Mouse (Mus musculus) hindlimb bud, embryonic 11.5 days (tissue): ENCODE measurements at regions not wholly inside any gene's neighbourhood (a gene's known extent, or its start where the extent isn't known, plus 50 kb on each side); places are given as distances from the start of the nearest gene placed in this dataset.

Source experiments
- DNase-seq: peaks from one replicate; pipeline ENCODE4 v3.0.0-alpha.2; 2012; ENCODE audit warnings: low read depth, low spot score; ENCODE audit errors: extremely low spot score

DNA sequence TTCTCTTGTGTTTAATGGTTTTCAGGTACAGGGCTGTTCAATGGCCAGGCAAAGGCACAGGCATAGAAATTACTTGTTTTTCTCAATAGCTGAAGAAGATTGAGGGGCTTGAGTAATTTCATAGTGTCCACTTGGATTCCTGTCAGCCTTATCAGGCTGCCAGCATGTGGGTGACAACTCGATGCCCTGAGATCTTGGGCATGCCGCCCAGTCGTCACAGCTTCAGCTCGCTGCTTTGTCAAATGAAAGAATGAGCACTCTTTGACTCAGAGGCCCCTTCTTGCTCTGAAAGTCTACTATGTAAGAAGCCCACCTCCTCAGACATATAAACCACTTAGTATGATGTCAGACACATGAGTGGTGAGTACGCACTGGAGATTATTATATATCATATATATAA, 272.6 kb downstream of the Rwdd3 start:
- DNase-seq, result no peak

DNA sequence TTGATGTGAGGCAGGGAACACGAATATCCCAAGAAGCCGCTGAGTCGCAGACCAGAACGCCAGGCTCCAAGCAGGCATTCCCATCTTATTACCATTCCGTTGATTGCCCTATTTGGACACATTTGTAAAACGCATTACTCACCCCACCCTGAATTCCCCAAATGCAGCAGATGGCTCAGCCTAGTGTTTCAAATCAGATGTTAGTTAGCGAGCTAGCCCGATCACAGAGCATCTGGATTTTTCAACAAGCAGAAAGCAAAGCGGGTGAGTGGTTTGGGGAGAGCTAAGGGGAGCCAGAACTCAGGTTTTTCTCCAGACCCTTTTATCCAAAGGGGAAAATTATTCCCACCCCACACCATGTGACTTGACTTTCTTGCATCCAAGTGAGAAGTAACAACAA, 273.2 kb downstream of the Rwdd3 start:
- no peak for DNase-seq

DNA sequence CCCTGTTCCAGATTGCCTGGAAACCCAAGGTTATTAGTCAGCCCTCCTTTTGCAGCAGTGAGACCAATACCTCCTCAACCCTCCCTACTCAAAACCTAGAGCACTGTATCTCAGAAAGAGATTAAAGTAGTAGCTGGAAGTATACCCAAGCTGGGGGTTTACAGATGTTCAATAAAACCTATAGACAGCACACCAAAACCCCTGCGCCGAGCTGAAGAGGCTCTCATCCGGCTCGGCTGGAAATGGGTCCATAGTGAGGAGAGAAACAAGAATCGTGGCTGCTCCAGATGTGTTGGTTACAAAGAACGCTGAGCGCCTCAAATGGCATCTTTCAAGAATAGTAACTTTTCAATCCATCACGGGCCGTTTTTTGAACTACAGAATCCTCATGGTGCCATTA, 273.7 kb downstream of the Rwdd3 start:
- DNase-seq, result no peak

DNA sequence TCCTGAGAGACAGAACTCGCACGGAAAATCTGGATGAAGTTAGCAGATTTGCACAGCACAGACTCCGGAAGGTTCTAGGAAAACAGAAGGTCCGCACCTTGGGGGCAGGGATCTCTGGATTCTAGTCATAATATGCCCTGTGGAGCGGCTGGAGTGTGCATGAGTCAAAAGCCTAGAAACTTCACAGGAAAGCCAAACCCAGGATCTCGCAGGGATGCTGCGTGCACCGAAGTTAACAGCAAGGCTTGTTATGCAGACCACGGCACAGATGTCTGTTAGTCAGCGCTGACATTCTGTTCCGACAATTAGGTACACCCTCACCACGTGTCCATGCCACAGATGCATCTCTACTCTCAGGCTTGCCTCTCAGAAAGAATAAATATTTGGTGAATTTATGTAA, 274.3 kb downstream of the Rwdd3 start:
- DNase-seq, result no peak

DNA sequence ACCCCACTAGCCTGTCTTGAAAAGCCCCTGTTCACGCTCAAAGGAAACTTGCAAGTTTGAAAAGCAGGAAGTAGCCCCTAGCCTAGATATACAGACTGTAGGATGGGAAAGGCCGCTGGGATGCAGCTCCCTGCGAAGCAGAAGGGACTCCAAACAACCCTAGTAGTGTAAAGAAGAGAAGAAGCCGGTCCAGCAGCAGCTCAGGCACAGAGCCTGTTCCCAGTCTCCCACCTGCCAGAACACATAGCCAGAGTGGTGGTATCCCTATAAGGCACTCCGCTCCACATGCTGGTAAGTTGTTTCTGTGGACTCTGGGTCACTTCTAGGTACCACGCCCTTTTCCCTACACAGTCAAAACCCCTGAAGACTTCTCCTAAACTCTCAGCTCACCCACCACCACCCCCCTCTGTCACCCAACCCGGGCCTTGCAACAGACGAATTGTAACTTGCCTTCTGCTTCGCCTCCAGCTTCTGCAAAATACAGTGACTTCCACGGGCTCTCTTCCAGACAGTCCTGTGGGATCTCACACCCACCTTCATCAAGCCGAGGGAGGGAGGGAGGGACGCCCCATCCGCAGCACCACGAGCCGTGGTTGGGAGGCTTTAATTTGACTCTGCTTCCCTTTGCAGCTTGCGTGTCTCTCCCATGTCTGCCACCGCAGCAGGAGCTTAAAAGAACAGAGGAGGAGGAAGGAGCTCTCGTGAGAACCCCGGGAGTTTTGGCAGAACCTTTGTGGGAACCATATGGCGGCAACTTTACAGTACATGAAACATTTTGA, 285.2 kb downstream of the Rwdd3 start:
- no peak for DNase-seq

DNA sequence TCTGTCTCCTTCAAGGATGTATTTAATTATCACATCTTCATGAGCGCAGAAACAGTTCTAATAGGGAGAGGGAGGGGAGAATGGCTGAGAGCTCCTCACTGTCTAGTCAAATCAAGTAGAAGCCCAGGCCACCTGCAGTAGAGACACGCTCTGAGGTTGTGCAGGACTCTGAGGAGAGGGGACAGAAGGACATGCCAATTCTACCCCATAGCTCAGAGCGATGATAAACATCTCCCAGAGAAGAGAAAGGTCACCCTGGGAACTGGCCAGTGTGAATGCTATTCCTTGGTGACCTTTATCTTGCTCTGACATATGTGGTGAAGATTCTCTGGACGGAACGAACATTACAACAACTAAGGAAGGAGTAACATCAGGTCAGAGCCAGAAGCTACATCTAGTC, 286.1 kb downstream of the Rwdd3 start:
- no peak for DNase-seq

DNA sequence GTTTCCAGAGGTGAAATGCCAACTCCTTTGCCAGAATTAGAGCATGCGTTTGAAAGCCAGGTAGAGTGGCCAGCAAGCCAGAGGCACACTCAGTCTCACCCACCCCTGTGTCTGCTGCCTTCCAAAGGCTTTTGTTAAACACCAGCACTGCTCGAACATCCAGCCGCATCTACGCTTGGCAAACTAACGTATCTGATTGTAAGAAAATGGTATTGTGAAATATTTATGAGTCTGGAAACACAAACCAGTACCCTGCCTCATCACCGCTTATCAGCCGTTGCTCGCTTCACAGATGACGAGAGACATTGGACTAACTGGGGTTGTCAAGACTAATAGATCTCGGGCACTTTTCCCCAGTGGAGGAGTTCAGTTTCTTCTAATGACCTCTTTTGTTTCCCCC, 287.3 kb downstream of the Rwdd3 start:
- DNase-seq, result no peak

DNA sequence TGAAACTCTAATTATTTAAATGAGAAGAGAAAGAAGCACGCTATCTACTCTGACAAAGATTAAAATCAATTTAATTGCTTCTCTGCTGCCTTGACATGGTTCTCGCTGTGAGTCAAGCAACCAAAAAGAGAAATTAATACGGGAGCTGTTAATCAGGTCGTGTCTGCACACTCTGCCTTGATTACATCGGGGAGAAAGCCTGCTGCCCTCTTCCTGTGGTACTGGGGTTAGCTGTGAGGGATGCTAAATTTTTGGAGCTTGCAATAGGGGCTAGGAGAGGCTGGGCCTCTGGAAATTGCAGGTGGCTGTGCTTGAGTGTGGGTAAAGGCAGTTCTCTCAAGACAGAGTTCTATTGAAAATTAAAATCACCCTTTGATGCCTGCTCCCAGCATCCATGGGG, 287.8 kb downstream of the Rwdd3 start:
- no peak for DNase-seq

DNA sequence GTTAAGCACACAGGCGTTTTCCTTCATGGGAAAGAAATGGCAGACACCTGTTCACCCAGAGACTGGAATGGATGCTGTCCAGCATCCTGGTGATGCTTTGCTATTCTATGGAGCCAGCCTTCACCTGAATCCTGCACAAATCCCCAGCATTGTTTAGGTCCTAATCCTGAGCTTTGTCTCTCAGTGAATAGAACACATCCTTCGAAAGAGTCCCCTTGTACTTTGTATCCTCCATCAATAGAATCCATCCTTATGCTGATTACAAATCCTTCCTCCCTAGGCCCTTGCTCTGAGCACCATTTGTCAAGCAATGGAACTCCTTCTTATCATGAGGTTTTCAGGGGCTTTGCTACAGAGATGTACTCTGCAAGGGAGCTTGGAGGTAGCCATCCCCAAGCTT, 292.1 kb downstream of the Rwdd3 start:
- no peak for DNase-seq

DNA sequence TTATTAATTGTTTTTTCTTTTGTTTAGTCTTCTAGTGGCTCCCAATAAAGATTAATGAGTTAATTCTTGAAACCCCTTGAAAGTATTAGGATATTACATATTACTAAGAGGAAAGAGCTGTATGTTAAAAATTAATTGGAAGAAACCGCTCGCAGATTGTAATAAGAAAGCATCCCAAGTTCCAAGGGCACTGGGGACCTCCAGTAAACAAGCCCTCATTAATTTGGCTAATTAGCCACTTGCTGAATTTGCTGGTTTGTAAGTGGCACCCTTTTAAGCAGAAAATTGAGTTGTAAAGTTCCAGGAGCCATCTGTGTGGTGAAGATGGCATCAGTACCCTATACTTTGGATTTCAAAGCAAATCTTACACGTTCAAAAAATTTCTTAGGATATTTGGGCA, 295.8 kb downstream of the Rwdd3 start:
- DNase-seq, result no peak

DNA sequence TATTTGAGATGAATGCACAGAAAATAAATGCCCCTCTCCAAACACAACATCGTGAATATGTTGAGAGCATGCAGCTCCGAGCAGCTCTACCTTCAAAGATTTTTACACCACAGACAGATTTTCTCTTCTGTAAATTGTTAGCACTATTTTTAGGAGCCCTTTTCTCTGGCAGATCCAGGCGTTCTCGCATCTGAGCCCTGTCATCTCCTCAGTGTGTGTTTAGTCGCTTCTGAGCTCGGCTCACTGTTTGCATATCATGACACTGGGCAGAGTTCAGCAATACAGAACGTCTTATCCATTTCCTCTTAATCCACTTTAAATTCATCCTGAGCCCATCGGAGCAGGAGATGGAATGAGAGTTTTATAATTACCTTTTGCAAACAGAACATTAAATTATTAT, 306.5 kb downstream of the Rwdd3 start:
- DNase-seq, result no peak

DNA sequence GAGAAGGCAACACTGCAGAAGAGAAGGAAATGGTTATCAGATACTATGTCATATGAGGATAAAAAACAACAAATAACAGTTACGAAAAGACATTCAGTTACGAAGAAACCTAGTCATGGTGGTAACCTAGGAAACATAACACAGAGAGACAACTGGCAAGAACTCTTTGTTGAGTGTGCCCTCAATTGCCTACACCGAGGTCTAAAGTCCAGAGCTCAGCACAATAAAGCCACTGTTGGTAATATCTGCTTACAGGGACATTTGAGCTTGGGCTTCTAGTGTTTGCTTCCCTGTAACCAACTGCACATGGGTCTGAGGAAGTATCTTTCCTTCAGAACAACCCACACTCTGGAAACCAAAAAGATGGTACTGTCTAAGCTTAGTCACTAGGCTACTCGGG, 309.9 kb downstream of the Rwdd3 start:
- DNase-seq, result no peak

DNA sequence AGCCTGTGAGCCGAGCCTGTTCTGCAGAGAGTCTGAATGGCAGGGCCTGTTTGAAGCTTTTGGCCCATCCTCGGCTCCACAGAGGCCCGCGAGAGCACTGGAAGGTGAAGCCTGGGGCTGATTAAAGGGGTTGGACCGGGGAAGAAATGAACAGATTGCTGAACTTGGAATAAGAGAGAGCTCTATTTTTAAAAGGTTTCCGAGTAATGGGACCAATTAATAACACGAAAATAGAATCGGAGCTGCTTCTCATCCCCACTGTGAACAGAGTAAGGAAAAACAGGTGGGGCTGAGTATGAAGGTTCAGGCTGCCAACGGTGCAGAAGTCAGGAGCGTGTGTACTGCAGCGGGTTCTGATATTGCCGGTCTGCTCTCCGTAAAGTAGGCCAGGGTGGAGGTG, 313.2 kb downstream of the Rwdd3 start:
- no peak for DNase-seq

DNA sequence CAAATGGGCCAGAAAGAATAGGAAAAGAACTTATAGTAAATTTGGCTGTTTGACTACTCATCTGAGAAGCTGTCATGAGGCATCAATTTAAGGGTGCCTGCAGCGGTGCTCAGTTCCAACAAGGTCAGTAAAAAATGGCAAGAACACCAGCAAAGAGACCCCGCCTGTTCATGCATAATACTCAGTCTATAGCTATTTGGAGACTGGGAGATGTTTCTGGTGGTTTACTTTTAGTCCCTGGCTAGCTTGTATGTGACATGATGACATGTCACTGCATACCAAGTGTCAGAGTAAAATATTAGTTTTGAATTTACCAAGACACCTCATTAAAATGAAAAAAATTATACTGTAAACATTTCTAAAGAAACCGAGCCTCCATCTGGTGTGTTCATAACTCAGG, 317.2 kb downstream of the Rwdd3 start:
- no peak for DNase-seq

DNA sequence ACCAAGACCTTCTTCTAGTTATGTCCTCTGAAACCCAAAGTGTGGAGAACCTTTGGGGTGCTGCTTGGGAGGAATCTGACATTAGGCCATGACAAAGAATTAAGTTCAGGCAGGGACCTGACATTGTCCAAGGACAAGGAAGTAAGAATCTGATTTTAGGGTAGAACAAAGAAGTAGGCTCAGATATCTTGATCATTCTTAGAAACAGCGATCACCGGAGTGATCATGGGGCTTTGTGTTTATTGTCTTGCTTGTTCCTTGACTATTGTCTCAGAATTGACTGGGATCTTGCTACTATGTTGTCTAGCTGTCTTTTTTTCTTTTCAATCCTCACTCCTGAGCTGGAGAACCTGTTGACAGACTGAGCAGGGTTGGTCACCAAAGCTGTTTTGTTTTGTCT, 327.9 kb downstream of the Rwdd3 start:
- DNase-seq, result no peak

DNA sequence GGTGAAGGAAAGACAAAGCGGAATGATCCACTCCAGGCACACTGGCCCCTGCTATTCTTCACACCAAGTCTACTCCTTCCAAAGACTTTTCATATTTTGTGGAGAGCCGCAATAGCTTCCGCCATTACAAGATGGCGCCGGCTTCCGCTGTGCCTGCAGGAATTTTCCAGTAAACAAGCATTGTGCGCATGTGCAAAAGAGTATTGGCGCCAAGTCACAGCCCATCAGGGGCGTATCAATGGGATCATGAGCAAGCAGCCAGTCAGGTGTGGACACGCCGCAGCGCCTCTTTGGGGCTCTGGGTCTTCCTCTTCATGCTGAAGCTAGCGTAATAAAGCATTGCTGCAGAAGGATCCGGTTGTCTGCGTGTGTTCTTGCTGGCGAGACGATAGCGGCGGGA, 348.0 kb downstream of the Rwdd3 start:
- DNase-seq, result no peak

DNA sequence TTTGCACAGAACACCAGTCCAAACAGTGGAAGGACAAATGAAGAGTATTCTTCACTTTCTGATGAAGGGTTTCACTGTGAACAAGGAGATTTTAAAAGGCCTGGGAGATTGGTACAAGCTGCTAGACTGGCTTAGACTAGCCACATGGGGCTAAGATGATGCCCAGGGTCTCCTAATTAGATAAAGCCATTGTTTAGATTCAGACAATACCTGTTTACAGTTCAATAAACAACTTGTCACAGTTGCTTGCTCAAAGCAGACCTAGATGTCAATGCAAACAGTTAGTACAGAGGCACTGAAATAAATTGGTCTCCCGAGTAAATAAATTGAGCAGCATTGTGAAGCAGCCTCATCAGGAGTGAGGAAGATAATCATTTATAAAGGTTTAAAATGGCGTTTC, 359.6 kb downstream of the Rwdd3 start:
- no peak for DNase-seq

DNA sequence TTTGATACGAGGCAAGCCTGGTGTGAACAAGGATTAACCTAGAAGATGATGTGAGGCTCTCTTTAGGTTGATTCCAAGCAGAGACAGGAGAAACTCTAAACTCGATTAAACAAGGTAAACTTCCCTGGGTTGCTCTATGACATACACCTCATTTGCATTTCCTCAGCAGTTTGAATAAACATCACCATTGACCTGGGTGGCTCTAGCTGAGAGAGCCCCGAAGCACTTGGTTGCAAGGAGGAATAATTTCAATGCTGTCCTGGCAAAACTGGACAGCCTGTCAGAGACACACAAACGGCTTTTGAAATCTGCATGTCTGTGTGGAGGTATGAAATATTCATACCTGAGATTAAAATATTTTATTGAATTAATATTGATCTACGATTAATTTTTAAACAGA, 361.0 kb downstream of the Rwdd3 start:
- no peak for DNase-seq

DNA sequence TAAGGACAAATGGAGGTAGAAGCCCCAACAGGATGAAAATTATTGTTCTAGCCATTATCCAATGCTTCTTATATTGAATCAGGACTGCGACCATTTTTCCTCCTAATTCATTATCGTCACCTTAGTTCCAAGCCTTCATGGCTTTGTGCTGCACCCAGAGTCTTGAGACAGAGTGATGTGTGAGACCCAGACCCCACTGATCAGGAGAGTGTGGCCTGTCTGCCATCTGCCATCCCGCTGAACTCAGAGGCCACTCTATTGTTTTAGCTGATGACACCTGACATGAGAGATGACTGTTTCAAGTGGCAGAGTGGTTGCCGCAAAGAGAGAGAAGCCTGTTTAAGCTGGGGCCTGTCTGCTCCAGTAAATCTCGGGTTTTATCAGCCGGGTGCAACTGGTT, 361.4 kb downstream of the Rwdd3 start:
- no peak for DNase-seq

DNA sequence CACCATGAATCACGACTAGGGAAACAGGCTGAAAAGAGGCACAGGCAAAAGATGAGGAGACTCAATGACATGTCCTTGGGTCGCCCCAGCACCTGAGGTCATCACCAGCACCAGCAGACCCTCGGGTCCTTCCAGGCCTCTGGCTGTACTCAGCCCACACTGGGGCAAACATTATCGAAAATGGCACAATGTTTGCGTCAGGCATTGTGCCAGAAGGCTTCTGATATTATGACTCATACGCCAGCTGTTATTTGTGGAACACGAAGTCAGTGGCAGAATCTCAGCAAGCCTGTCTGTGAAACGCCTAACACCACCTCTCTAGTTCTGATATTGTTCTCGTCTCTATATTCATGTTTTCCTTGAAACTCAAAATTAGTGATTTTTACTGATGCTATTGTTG, 384.8 kb downstream of the Rwdd3 start:
- no peak for DNase-seq

DNA sequence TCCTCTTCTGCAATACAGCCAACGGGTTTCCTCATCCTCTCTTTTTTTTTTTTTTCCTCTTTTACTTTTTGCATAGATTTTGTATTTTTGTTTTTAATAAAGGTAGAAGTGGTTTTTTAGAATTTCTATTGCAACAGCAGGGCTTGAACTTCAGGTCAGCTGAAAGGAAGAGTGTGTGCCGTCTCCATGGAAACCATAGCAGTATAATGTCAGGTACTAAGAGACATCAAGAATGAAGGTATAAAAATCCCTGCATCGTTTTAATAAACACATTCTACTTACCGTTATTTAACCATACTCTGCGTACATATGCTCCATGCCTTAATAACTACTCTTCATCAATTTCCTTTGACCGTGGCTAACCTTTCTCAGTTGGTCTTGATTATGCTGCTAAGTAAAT, 390.0 kb downstream of the Rwdd3 start:
- no peak for DNase-seq

DNA sequence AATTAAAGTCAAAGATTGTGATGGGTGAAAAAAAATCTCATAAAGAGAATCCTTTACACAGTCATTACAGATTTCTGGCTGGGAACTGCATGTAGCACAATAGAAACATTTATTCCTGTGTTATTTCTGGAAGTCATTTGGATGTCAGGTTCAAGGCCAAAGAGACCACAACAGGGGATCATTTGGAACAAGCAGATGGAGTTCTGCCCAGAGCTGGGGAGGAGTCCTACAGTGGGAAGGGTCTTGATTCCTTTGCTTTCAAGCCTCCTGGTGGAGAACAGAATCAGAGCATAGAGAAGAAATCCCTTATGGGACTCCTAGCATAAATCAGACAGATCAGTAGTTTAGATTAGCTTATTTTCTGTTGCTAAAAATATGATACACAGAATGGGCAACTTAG, 392.4 kb downstream of the Rwdd3 start:
- no peak for DNase-seq

DNA sequence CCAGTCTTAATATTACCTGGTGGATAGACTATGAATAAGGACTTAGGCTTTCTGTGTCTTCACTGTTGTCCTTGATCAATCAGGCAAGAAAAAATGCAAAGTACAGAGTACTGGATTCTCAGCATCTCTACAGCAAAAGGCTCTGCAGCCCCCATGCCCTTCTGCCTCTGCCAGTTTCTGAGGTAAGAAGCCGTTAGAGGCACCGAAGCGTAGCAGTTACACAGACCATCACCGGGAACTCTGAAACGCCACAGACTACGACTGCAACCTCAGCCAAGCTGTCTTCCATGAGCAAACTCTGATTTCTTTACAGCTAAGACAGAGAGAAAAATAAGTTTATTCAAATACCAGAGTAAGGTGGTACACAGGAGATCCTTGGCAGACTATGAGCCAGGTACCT, 396.5 kb downstream of the Rwdd3 start:
- no peak for DNase-seq

DNA sequence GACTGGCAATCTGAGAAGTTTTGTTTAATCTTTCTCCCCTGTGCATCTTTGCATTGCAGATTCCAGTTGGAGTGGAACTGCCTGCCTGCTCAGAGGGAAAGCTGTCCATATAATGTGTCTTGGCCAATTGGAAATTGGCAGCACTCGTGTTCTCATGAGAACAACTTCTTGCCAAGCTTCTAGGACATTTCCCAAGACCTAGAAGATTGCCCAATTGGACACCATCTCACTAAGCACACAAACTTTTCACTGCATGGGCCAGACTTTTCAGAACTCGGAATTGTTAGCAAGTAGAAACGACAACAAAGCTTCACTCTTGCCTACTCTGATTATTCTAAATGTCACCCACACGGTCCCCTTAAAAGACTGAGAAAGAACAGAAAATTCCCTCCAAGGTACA, 409.8 kb downstream of the Rwdd3 start:
- DNase-seq, result no peak
